Mouse (Mus musculus) thymus, adult 2 months (tissue): ENCODE measurements around the gene Apoe.

Source experiments
- CTCF ChIP-seq: fragments of 200-500 bp; IDR thresholded peaks from 2 replicates; pipeline ENCODE4 v1.5.1; 2012; ENCODE audit warnings: mild to moderate bottlenecking, control low read depth, low read length, moderate library complexity, borderline replicate concordance; ENCODE audit not compliant: control insufficient read depth, poor library complexity, insufficient read depth; ENCODE audit errors: extremely low read depth
- POLR2A ChIP-seq: fragments of 200-500 bp; IDR thresholded peaks from 2 replicates; pipeline ENCODE4 v1.6.1; 2012; ENCODE audit warnings: mild to moderate bottlenecking, low read length, control low read depth, moderate library complexity; ENCODE audit not compliant: control insufficient read depth, poor library complexity, insufficient read depth; ENCODE audit errors: extremely low read depth

DNA sequence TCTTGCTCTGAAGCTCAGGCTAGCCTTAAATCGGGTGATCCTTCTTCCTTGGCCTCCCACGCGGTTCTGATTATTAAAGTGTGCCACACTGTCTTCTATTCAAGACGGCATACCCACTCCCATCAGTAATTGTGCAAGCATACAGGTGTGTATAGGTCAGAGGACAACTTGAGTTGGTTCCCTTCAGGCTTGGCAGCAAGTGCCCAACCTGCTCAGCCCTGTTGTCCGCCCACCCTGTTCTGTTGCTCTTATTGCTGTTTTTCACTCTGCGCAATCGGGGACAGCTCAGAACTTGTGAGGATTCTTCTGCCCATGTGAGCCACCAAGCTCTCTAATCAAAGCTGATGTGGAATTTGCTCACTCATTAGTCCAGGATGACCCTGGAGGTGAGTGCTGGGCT lies 6.3 kb upstream of the Apoe start:
- TF ChIP-seq CTCF: no peak
- TF ChIP-seq POLR2A: no peak
